Mouse (Mus musculus): ENCODE data around the gene Wscd1. TPM values are rescaled to one million over a fixed set of nuclear protein-coding genes. Genes with fewer than 3 reads are reported as not detected.
"Not testable (repeated sequence)": the region's sequence is repeated elsewhere in the genome, so short reads cannot be mapped to it uniquely, and the experiment has no call there.

Gene Wscd1
- polyA plus RNA-seq, 1 experiment from 2014 or later: 8.1 TPM

DNA sequence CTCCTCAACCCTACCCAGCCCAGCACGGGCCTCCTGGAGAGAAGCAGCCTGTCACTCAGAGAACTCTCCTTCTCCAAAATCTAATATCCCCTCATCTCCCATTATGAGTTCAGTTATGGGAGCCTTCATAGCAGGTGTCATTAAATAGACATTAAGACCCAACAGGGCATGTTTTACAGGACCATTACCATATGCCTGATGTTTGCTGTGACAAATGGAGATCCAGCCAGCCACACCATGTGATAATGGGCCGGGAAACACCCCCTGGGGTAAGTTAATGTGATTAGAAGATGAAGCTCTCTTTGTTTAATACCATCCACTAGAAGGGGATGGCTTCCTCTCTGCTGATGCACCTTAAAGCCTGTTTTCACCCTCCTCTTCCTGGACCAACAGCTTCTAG lies 62.1 kb downstream of the Wscd1 start:
- 45% methylated on average over 2 of the region's 2 CpGs for WGBS
- H3K36me3 ChIP-seq (ENCODE audit: control insufficient read depth, insufficient read depth): no peaks in the 10 kb centered on the region
- ATAC-seq (replicated peaks; ENCODE audit: extremely low read depth, insufficient read depth, low FRiP score): no peak

DNA sequence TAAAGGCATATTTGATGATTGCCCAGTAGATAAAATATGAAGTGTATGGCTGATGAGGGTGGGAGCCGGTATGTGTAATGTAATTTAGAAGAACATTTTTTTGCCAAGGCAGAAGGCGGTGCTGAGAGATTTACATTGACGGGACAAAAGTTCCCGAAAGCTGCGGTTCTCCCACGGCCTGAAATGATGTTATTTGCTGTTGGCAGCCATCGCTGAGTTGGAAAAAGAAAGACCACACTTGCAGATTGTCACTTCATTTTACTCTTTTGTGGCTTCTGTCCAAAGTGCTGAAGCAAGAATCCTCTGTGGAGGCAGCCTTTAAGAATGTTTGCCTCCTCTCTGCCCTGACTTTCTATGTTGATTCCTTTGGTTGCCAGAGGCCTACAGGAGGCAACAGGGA lies 63.2 kb downstream of the Wscd1 start:
- Histone ChIP-seq H3K4me3 (ENCODE audit: low read length) (no peak overlapping the region), H3K27ac (ENCODE audit: low read length) (no peak overlapping the region), H3K27me3 (ENCODE audit: control insufficient read depth, insufficient read depth, low read length) (no peaks in the 10 kb centered on the region), H3K9me3 (replicated peaks; ENCODE audit: control insufficient read depth, low read length) (no peaks in the 10 kb centered on the region), H3K9ac (ENCODE audit: low read length) (no peak overlapping the region), H3K36me3 (ENCODE audit: control insufficient read depth, insufficient read depth) (no peaks in the 10 kb centered on the region), H3K4me1 (ENCODE audit: control insufficient read depth, insufficient read depth, low read length) (no peaks in the 10 kb centered on the region), H3K4me2 (ENCODE audit: low read depth, low read length) (no peak overlapping the region)
- 68% methylated on average over 7 of the region's 7 CpGs for WGBS
- no peak for ATAC-seq (replicated peaks; ENCODE audit: extremely low read depth, insufficient read depth, low FRiP score)

More for the DNA sequence above, 62.1 kb downstream of the Wscd1 start:
- H3K4me3 ChIP-seq (ENCODE audit: low read length): no peak overlapping the region
- H3K9ac ChIP-seq (ENCODE audit: low read length): no peak overlapping the region
- no peaks in the 10 kb centered on the region for H3K9me3 ChIP-seq (replicated peaks; ENCODE audit: control insufficient read depth, low read length)
- H3K4me2 ChIP-seq (ENCODE audit: low read depth, low read length): no peak overlapping the region
- H3K27ac ChIP-seq (ENCODE audit: low read length): no peak overlapping the region
- no peaks in the 10 kb centered on the region for H3K27me3 ChIP-seq (ENCODE audit: control insufficient read depth, insufficient read depth, low read length)
- no peaks in the 10 kb centered on the region for H3K4me1 ChIP-seq (ENCODE audit: control insufficient read depth, insufficient read depth, low read length)

DNA sequence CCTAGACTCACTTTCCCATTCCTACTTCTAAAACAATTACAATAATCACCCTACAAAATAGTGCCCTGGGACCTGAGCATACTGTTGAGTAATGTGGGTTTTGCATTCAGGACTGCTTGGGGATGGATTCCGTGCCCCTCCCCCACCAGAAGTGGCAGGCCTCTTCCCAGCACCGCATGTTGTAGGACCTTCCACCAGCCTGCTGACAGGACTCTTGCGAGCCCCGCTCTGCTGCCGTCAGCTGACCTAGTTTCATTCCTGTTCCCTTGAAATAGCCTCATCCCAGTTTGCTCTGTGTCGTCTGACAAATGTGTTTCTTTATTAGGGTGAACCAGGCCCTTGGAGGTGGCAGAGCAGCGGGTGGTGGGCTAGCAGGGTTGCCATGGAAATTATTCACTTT lies 64.8 kb downstream of the Wscd1 start:
- Histone ChIP-seq H3K9me3 (replicated peaks; ENCODE audit: control insufficient read depth, low read length) (no peaks in the 10 kb centered on the region), H3K27ac (ENCODE audit: low read length) (no peak overlapping the region), H3K4me2 (ENCODE audit: low read depth, low read length) (no peak overlapping the region), H3K4me1 (ENCODE audit: control insufficient read depth, insufficient read depth, low read length) (no peaks in the 10 kb centered on the region), H3K27me3 (ENCODE audit: control insufficient read depth, insufficient read depth, low read length) (no peaks in the 10 kb centered on the region), H3K9ac (ENCODE audit: low read length) (no peak overlapping the region), H3K36me3 (ENCODE audit: control insufficient read depth, insufficient read depth) (no peaks in the 10 kb centered on the region), H3K4me3 (ENCODE audit: low read length) (no peak overlapping the region)
- no peak for ATAC-seq (replicated peaks; ENCODE audit: extremely low read depth, insufficient read depth, low FRiP score)
- WGBS: 43% methylated on average over 7 of the region's 7 CpGs

DNA sequence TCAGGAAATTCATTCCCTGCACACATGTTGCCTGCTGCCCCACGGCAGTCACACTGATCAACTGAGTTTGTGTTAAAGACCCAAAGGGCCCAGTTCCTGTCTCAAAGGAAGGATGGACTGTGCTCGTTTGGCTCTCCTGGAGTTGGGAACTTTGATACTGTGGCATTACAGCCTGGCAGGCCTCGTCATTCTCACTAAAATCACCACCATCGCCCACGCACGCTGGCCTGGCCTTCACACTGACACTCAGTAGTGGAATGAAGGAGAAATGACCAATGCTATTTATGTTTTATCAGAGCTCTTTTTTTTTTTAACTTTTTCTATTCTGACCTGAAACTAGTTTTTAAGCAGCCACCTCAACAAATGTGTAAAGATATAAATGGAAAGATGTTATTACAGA lies 65.6 kb downstream of the Wscd1 start:
- no peak overlapping the region for H3K27ac ChIP-seq (ENCODE audit: low read length)
- no peaks in the 10 kb centered on the region for H3K9me3 ChIP-seq (replicated peaks; ENCODE audit: control insufficient read depth, low read length)
- no peak overlapping the region for H3K4me2 ChIP-seq (ENCODE audit: low read depth, low read length)
- no peaks in the 10 kb centered on the region for H3K4me1 ChIP-seq (ENCODE audit: control insufficient read depth, insufficient read depth, low read length)
- no peak for ATAC-seq (replicated peaks; ENCODE audit: extremely low read depth, insufficient read depth, low FRiP score)
- no peak overlapping the region for H3K4me3 ChIP-seq (ENCODE audit: low read length)
- no peak overlapping the region for H3K9ac ChIP-seq (ENCODE audit: low read length)
- 68% methylated on average over 6 of the region's 6 CpGs for WGBS
- H3K36me3 ChIP-seq (ENCODE audit: control insufficient read depth, insufficient read depth): no peaks in the 10 kb centered on the region
- H3K27me3 ChIP-seq (ENCODE audit: control insufficient read depth, insufficient read depth, low read length): no peaks in the 10 kb centered on the region

DNA sequence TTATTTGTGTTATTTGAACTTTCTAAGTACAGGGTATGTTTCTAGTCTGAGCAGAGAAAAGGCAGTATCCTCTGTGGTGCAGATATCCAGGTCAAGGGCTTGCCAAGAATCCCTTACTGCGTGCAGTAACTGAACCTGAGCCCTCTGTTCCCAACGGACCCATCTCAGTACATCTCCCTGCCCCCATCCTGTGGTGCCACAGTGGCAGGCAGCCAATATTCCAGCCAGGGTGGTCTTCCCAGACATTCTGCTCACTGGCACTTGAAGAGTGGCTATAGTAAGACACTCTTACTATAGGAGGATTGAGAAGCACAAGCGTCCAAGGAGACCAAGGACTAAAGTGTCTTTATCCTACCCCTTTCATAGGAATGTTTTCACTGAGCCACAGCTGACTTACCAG lies 67.2 kb downstream of the Wscd1 start:
- H3K4me2 ChIP-seq (ENCODE audit: low read depth, low read length): no peak overlapping the region
- no peaks in the 10 kb centered on the region for H3K36me3 ChIP-seq (ENCODE audit: control insufficient read depth, insufficient read depth)
- WGBS: 67% methylated on average over 3 of the region's 3 CpGs
- no peak overlapping the region for H3K27ac ChIP-seq (ENCODE audit: low read length)
- H3K4me1 ChIP-seq (ENCODE audit: control insufficient read depth, insufficient read depth, low read length): no peaks in the 10 kb centered on the region
- H3K27me3 ChIP-seq (ENCODE audit: control insufficient read depth, insufficient read depth, low read length): no peaks in the 10 kb centered on the region
- no peak for ATAC-seq (replicated peaks; ENCODE audit: extremely low read depth, insufficient read depth, low FRiP score)
- no peaks in the 10 kb centered on the region for H3K9me3 ChIP-seq (replicated peaks; ENCODE audit: control insufficient read depth, low read length)
- H3K9ac ChIP-seq (ENCODE audit: low read length): no peak overlapping the region
- no peak overlapping the region for H3K4me3 ChIP-seq (ENCODE audit: low read length)

DNA sequence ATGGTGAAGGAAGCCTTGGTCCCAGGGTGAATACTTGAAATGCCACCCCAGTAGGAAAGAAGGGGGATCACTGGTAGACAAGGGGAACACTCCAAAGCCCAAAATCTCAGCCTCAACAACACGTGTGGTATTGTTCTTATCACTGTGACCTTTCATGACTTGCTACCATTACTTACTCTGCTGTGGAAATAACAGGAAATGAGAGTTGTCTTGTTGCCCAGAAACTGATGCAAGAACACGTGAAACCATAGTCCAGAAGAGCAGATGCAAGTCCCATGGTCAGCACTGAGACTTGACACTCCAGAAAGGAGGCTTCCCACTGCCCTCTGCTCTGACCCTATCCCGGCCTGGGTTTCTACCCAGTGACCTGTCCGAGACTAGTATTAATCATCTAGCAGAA lies 67.6 kb downstream of the Wscd1 start:
- Histone ChIP-seq H3K27me3 (ENCODE audit: control insufficient read depth, insufficient read depth, low read length) (no peaks in the 10 kb centered on the region), H3K4me1 (ENCODE audit: control insufficient read depth, insufficient read depth, low read length) (no peaks in the 10 kb centered on the region), H3K4me3 (ENCODE audit: low read length) (no peak overlapping the region), H3K27ac (ENCODE audit: low read length) (no peak overlapping the region), H3K9ac (ENCODE audit: low read length) (no peak overlapping the region), H3K9me3 (replicated peaks; ENCODE audit: control insufficient read depth, low read length) (no peaks in the 10 kb centered on the region), H3K36me3 (ENCODE audit: control insufficient read depth, insufficient read depth) (no peaks in the 10 kb centered on the region), H3K4me2 (ENCODE audit: low read depth, low read length) (no peak overlapping the region)
- 46% methylated on average over 4 of the region's 4 CpGs for WGBS
- no peak for ATAC-seq (replicated peaks; ENCODE audit: extremely low read depth, insufficient read depth, low FRiP score)

DNA sequence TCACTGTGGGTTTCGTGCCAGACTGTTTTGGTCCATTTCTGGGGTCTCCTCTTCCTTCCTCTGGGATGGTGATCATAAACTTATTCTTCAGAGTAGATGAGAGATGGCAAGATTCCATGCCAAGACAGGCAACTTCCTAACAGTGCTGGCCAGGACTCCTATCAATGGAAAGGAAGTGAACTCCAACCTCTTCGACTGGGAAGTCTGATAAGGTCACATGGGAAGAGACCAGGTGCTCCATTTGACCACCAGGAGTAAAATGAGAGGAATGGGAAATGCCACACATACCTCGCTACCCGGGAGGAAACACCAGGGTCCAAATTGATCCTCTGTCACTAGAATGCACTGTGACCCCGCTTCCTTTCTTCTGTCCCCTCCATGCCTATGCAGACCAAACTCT lies 68.4 kb downstream of the Wscd1 start:
- Histone ChIP-seq H3K9ac (ENCODE audit: low read length) (no peak overlapping the region), H3K4me2 (ENCODE audit: low read depth, low read length) (no peak overlapping the region), H3K36me3 (ENCODE audit: control insufficient read depth, insufficient read depth) (no peaks in the 10 kb centered on the region), H3K4me3 (ENCODE audit: low read length) (no peak overlapping the region), H3K27ac (ENCODE audit: low read length) (no peak overlapping the region), H3K9me3 (replicated peaks; ENCODE audit: control insufficient read depth, low read length) (no peaks in the 10 kb centered on the region), H3K4me1 (ENCODE audit: control insufficient read depth, insufficient read depth, low read length) (no peaks in the 10 kb centered on the region), H3K27me3 (ENCODE audit: control insufficient read depth, insufficient read depth, low read length) (no peaks in the 10 kb centered on the region)
- 47% methylated on average over 5 of the region's 5 CpGs for WGBS
- no peak for ATAC-seq (replicated peaks; ENCODE audit: extremely low read depth, insufficient read depth, low FRiP score)

DNA sequence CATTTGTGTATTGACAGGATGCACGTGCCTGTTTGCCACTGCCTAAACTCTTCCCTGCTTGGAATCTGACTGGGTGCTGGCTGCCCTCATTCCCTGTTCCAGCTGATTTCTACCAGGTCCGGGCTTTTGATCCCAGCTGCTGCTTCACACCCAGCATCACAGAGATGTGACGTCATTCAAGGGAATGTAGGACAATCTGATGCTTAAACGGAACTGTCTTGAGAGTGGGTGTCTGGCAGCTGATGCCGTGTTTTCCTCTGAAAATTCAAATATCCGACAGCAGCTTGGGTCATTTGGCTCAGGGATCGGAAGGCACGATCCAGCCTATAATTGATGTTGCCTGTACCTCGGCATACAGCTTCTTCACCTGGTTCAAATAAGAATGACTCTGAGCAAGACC lies 70.2 kb downstream of the Wscd1 start:
- WGBS: 69% methylated on average over 9 of the region's 9 CpGs
- H3K9ac ChIP-seq (ENCODE audit: low read length): no peak overlapping the region
- H3K4me1 ChIP-seq (ENCODE audit: control insufficient read depth, insufficient read depth, low read length): no peaks in the 10 kb centered on the region
- H3K4me3 ChIP-seq (ENCODE audit: low read length): no peak overlapping the region
- H3K36me3 ChIP-seq (ENCODE audit: control insufficient read depth, insufficient read depth): no peaks in the 10 kb centered on the region
- no peak for ATAC-seq (replicated peaks; ENCODE audit: extremely low read depth, insufficient read depth, low FRiP score)
- H3K4me2 ChIP-seq (ENCODE audit: low read depth, low read length): no peak overlapping the region
- no peak overlapping the region for H3K27ac ChIP-seq (ENCODE audit: low read length)
- no peaks in the 10 kb centered on the region for H3K9me3 ChIP-seq (replicated peaks; ENCODE audit: control insufficient read depth, low read length)
- H3K27me3 ChIP-seq (ENCODE audit: control insufficient read depth, insufficient read depth, low read length): no peaks in the 10 kb centered on the region

DNA sequence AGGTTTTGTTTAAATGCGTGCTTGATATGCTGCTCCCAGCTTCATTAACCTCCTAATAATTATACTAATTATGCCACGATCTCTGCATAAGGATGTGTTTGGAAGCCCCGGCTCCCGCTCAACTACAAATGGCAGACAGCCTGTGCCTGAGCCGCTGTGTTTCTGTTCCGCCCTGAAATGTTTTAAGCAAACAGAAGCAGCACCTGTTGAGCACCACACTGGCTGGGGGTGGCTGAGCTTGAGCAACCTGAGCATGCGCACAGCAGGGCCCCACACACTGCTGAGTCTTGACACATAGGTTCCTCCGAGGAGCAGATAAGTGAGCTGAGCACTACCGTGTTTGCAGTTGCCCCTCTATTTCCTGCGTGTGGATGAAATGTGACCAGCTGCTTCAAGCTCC lies 71.1 kb downstream of the Wscd1 start:
- Histone ChIP-seq H3K4me3 (ENCODE audit: low read length) (no peak overlapping the region), H3K9me3 (replicated peaks; ENCODE audit: control insufficient read depth, low read length) (no peaks in the 10 kb centered on the region), H3K4me2 (ENCODE audit: low read depth, low read length) (no peak overlapping the region), H3K4me1 (ENCODE audit: control insufficient read depth, insufficient read depth, low read length) (no peaks in the 10 kb centered on the region), H3K9ac (ENCODE audit: low read length) (no peak overlapping the region), H3K36me3 (ENCODE audit: control insufficient read depth, insufficient read depth) (no peaks in the 10 kb centered on the region), H3K27ac (ENCODE audit: low read length) (no peak overlapping the region), H3K27me3 (ENCODE audit: control insufficient read depth, insufficient read depth, low read length) (no peaks in the 10 kb centered on the region)
- 41% methylated on average over 10 of the region's 10 CpGs for whole genome bisulfite sequencing
- no peak for ATAC-seq (replicated peaks; ENCODE audit: extremely low read depth, insufficient read depth, low FRiP score)

DNA sequence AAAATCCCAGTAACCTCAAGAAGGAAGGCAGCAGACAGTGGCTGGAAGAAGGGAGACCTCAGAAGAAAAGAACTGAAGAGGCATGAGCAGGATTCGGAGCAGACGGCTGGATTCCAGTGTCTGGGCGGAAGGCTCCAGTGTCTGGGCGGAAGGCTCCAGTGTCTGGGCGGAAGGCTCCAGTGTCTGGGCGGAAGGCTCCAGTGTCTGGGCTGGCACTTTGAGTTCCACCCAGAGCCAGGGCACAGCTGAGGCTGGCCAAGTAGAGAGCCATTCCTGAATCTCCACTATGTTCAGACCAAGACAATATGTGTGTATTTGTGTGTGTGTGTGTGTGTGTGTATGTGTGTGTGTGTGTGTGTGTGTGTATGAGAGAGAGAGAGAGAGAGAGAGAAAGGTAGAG lies 71.8 kb downstream of the Wscd1 start:
- H3K27me3 ChIP-seq (ENCODE audit: control insufficient read depth, insufficient read depth, low read length); ATAC-seq (replicated peaks; ENCODE audit: extremely low read depth, insufficient read depth, low FRiP score); H3K9ac ChIP-seq (ENCODE audit: low read length); H3K4me2 ChIP-seq (ENCODE audit: low read depth, low read length); H3K36me3 ChIP-seq (ENCODE audit: control insufficient read depth, insufficient read depth); H3K4me3 ChIP-seq (ENCODE audit: low read length); H3K4me1 ChIP-seq (ENCODE audit: control insufficient read depth, insufficient read depth, low read length); H3K27ac ChIP-seq (ENCODE audit: low read length); H3K9me3 ChIP-seq (replicated peaks; ENCODE audit: control insufficient read depth, low read length): not testable (repeated sequence)
- WGBS: 76% methylated on average over 6 of the region's 6 CpGs
